Mouse (Mus musculus): Measurements from ENCODE around the gene Anln. TPM values are rescaled to one million over a fixed set of nuclear protein-coding genes. Genes with fewer than 3 reads are reported as not detected.
"Not testable (repeated sequence)": the region's sequence is repeated elsewhere in the genome, so short reads cannot be mapped to it uniquely, and the experiment has no call there.

The Anln gene
- polyA plus RNA-seq, 1 experiment from 2014 or later = 23.1 TPM

DNA sequence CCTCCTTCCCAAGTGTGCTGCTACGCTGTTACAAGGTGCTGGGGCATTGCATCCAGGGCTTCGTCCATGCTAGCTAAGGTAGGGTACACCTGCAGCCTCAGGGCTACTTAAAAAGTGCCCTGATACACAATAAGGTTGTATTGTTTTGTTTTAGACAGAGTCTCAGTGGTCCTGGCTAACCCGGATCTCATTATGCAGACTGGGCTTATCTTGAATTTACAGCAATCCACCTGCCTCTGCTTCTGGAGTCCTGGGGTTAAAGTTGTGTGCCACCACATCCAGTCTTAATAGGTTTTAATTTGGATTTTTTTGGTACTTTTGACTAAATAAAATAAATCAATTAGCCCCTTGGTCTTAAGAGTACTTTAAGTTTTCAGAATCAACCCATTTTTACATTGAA lies 30.9 kb upstream of the Anln start:
- WGBS = 76% methylated on average over 3 of the region's 3 CpGs
- Histone ChIP-seq H3K9me3 (replicated peaks) (no peaks in the 10 kb centered on the region), H3K4me1 (no peaks in the 10 kb centered on the region), H3K4me2 (no peak overlapping the region), H3K27me3 (no peaks in the 10 kb centered on the region), H3K27ac (no peak overlapping the region), H3K9ac (no peak overlapping the region), H3K4me3 (no peak overlapping the region), H3K36me3 (ENCODE audit: poor library complexity, severe bottlenecking) (no peaks in the 10 kb centered on the region)
- no peak for ATAC-seq

DNA sequence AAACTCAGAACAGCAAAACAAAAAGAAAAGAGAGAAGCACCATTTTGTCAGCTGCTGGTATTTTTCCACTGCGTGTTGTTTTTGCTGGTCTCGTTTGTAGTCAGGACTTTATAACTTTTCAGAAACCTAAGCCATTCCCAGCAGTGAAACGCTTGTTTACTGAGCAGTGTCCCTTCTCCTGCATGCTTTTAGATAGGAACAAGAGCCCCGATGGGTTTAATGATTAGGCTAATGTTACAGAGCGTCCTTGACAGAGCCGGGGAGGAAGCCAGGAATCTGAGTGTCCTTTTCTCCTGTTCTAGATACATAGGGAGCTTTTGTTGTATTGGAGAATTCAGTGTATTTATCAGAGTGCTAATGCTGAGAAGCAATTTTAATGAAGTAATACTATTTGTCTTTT lies 28.6 kb upstream of the Anln start:
- H3K27ac ChIP-seq = no peak overlapping the region
- no peaks in the 10 kb centered on the region for H3K9me3 ChIP-seq (replicated peaks)
- H3K9ac ChIP-seq = no peak overlapping the region
- no peak overlapping the region for H3K4me2 ChIP-seq
- WGBS = 50% methylated on average over 6 of the region's 6 CpGs
- no peak for ATAC-seq
- H3K4me1 ChIP-seq = no peaks in the 10 kb centered on the region; the same call in 1 of the 2 replicates
- H3K4me3 ChIP-seq = no peak overlapping the region
- no peaks in the 10 kb centered on the region for H3K36me3 ChIP-seq (ENCODE audit: poor library complexity, severe bottlenecking)
- H3K27me3 ChIP-seq = no peaks in the 10 kb centered on the region

GRCm38 (mm10) chr9:22416187-22416586 lies 27.2 kb upstream of the Anln start:
- Histone ChIP-seq H3K4me2 (no peak overlapping the region), H3K36me3 (ENCODE audit: poor library complexity, severe bottlenecking) (no peaks in the 10 kb centered on the region), H3K4me3 (no peak overlapping the region), H3K9me3 (replicated peaks) (no peaks in the 10 kb centered on the region), H3K9ac (no peak overlapping the region), H3K27ac (no peak overlapping the region), H3K4me1 (no peaks in the 10 kb centered on the region; the same call in 1 of the 2 replicates), H3K27me3 (no peaks in the 10 kb centered on the region)
- 77% methylated on average over 3 of the region's 3 CpGs for WGBS
- no peak for ATAC-seq

DNA sequence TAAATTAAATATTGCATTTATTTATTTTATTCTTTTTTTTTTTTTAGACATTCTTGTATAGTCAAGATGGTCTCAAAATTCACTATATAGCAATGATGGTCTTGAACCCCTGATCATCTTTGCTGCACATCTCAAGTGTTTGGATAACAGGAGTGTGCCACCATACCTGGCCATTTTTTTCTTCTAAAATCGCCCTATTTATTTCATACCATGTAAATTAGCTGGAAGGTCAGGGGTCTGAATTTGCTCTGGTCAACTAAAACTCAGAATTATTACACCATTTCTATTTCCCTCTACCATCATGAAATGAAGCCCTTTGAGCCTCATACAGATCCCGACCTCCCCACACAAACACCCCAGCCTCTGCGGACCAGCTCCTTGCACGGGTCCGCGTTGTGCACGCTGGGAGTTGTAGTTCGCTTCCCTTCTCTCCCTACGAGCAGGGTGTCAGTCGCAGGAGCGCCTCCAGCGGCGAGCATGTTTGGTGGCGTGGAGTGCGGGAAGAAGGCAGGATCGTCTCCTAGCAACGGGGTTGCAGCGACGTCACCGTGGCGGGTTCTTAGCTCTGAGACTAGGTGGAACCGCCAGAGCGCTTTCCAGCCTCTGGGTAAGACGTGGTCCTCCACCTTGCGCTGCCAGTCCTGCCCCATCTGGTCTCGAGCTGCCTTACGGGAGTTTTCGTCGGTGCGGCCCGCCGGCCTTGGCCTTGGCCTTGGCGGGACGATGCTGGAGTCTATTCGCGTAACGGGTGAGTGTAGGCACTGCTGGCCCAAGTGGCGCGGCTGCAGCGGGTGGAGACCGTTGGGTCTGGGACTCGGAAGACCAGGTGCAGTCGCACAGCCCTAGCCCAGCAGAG lies 22.2 kb upstream of the Anln start, which contains the start of gene 9530077C05Rik:
9530077C05Rik (plus strand) TSS at position 512 of the 856 bp plus-strand sequence.
- no peaks in the 10 kb centered on the region; the same call in 1 of the 2 replicates for H3K4me1 ChIP-seq
- ATAC-seq = peak; percentile 99
- peak within 1 kb of the TSS; percentile 71 for H3K4me2 ChIP-seq
- H3K36me3 ChIP-seq (ENCODE audit: poor library complexity, severe bottlenecking) = no peaks in the 10 kb centered on the region
- WGBS = under 1% methylated on average over 43 of the region's 43 CpGs
- H3K9ac ChIP-seq = peak within 1 kb of the TSS; percentile 70
- peak within 1 kb of the TSS; percentile 55 for H3K4me3 ChIP-seq
- H3K27me3 ChIP-seq = no peaks in the 10 kb centered on the region
- no peaks in the 10 kb centered on the region for H3K9me3 ChIP-seq (replicated peaks)
- H3K27ac ChIP-seq = peak within 1 kb of the TSS; percentile 32; the same call in 1 of the 2 replicates

- Histone ChIP-seq H3K27ac (no peak overlapping the region), H3K4me3 (no peak overlapping the region), H3K36me3 (ENCODE audit: poor library complexity, severe bottlenecking) (no peaks in the 10 kb centered on the region), H3K4me2 (no peak overlapping the region), H3K9me3 (replicated peaks) (no peaks in the 10 kb centered on the region), H3K4me1 (no peaks in the 10 kb centered on the region; the same call in 1 of the 2 replicates), H3K9ac (no peak overlapping the region), H3K27me3 (no peaks in the 10 kb centered on the region)
- no peak for ATAC-seq
- 77% methylated on average over 7 of the region's 7 CpGs for WGBS
These were observed 20.5 kb upstream of the Anln start for GRCm38 (mm10) chr9:22409501-22409900.

DNA sequence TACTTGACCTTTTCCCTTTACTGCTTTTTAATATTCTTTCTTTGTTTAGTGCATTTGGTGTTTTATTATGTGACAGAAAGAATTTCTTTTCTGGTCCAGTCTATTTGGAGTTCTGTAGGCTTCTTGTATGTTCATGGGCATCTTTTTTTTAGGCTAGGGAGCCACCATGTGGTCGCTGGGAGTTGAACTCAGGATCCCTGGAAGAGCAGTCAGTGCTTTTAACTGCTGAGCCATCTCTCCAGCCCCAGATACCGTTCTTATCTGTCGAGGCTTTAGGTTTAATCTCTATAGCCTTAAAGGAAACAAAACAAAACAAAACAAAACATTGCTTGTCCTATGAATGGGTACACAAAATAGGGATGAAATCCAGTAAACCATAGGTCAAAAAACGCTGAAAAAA lies 19.4 kb upstream of the Anln start:
- not testable (repeated sequence) for H3K27me3 ChIP-seq; H3K4me3 ChIP-seq; H3K9ac ChIP-seq; ATAC-seq; H3K9me3 ChIP-seq (replicated peaks); H3K36me3 ChIP-seq (ENCODE audit: poor library complexity, severe bottlenecking); H3K4me1 ChIP-seq; H3K27ac ChIP-seq; H3K4me2 ChIP-seq
- 31% methylated on average over 4 of the region's 4 CpGs for WGBS

DNA sequence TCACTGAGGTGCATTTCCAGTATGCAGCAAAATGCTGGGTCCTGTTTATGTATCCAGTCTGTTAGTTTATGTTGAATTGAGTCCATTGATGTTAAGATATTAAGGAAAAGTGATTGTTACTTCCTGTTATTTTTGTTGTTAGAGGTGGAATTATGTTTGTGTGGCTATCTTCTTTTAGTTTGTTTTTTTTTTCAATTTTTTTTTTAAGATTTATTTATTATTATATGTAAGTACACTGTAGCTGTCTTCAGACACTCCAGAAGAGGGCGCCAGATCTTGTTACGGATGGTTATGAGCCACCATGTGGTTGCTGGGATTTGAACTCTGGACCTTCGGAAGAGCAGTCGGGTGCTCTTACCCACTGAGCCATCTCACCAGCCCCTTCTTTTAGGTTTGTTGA lies 18.6 kb upstream of the Anln start:
- H3K4me1 ChIP-seq; ATAC-seq; H3K36me3 ChIP-seq (ENCODE audit: poor library complexity, severe bottlenecking); H3K4me3 ChIP-seq; H3K9ac ChIP-seq; H3K4me2 ChIP-seq; H3K27ac ChIP-seq; H3K9me3 ChIP-seq (replicated peaks); H3K27me3 ChIP-seq: not testable (repeated sequence)
- WGBS = 79% methylated on average over 4 of the region's 4 CpGs

GRCm38 (mm10) chr9:22405414-22405813 lies 16.4 kb upstream of the Anln start:
- 79% methylated on average over 3 of the region's 3 CpGs for WGBS

DNA sequence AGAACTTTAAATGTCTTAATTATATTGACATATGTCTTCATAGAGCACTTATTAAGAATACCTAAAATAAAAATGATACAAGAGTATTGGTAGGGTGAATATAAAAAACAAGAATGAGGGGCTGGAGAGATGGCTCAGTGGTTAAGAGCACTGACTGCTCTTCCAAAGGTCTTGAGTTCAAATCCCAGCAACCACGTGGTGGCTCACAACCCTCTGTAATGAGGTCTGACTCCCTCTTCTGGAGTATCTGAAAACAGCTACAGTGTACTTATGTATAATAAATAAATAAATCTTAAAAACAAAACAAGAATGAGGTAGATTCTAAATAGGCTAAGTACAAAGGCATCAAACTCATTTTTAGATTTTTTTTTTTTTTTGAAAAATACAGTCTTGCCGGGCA lies 14.5 kb upstream of the Anln start:
- not testable (repeated sequence) for H3K27ac ChIP-seq; H3K9ac ChIP-seq; H3K9me3 ChIP-seq (replicated peaks); H3K4me3 ChIP-seq; H3K4me1 ChIP-seq; H3K4me2 ChIP-seq; ATAC-seq; H3K27me3 ChIP-seq; H3K36me3 ChIP-seq (ENCODE audit: poor library complexity, severe bottlenecking)
- WGBS = 61% methylated on average over 2 of the region's 2 CpGs

More at GRCm38 (mm10) chr9:22405414-22405813, 16.4 kb upstream of the Anln start:
- no peak for ATAC-seq
- Histone ChIP-seq H3K36me3 (ENCODE audit: poor library complexity, severe bottlenecking) (no peaks in the 10 kb centered on the region), H3K27ac (no peak overlapping the region), H3K4me2 (no peak overlapping the region), H3K9ac (no peak overlapping the region), H3K27me3 (no peaks in the 10 kb centered on the region), H3K9me3 (replicated peaks) (no peaks in the 10 kb centered on the region), H3K4me1 (no peaks in the 10 kb centered on the region), H3K4me3 (no peak overlapping the region)

GRCm38 (mm10) chr9:22402976-22403375 lies 14.0 kb upstream of the Anln start:
- no peak overlapping the region for H3K4me2 ChIP-seq
- no peaks in the 10 kb centered on the region for H3K9me3 ChIP-seq (replicated peaks)
- H3K9ac ChIP-seq = no peak overlapping the region
- no peaks in the 10 kb centered on the region for H3K4me1 ChIP-seq
- H3K36me3 ChIP-seq (ENCODE audit: poor library complexity, severe bottlenecking) = no peaks in the 10 kb centered on the region
- ATAC-seq = no peak
- 79% methylated on average over 3 of the region's 3 CpGs for WGBS
- no peak overlapping the region for H3K27ac ChIP-seq
- no peak overlapping the region for H3K4me3 ChIP-seq
- H3K27me3 ChIP-seq = no peaks in the 10 kb centered on the region

- 85% methylated on average over 6 of the region's 6 CpGs for WGBS
- no peaks in the 10 kb centered on the region for H3K36me3 ChIP-seq (ENCODE audit: poor library complexity, severe bottlenecking)
These were observed 13.0 kb upstream of the Anln start for GRCm38 (mm10) chr9:22402001-22402400.

DNA sequence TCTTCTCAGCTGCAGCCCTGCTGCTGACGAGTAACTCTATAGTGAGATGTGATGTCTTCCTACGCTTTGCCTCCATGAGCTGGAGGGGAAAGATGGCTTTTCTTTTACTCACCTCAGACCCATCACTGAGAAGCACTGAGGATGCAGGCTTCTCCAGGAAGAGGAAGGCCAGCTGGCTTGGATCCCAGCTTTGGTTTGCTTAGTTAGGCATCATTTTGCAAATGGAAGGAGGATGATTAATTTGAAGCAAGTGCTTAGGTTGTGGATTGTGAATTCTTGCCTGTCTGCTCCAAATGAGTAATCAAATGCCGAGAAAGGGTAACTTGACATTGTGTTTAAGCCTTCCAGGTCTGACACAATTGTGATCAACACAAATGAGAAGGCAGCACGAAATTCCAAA lies 10.0 kb upstream of the Anln start:
- H3K9ac ChIP-seq = no peak overlapping the region
- H3K9me3 ChIP-seq (replicated peaks) = no peaks in the 10 kb centered on the region
- no peaks in the 10 kb centered on the region for H3K36me3 ChIP-seq (ENCODE audit: poor library complexity, severe bottlenecking)
- no peak overlapping the region for H3K4me3 ChIP-seq
- H3K27ac ChIP-seq = no peak overlapping the region
- H3K27me3 ChIP-seq = no peaks in the 10 kb centered on the region
- H3K4me1 ChIP-seq = no peaks in the 10 kb centered on the region
- H3K4me2 ChIP-seq = no peak overlapping the region
- 78% methylated on average over 4 of the region's 4 CpGs for WGBS
- no peak for ATAC-seq

More at GRCm38 (mm10) chr9:22402001-22402400, 13.0 kb upstream of the Anln start:
- Histone ChIP-seq H3K4me1 (no peaks in the 10 kb centered on the region), H3K4me2 (no peak overlapping the region), H3K9me3 (replicated peaks) (no peaks in the 10 kb centered on the region), H3K9ac (no peak overlapping the region), H3K4me3 (no peak overlapping the region), H3K27ac (no peak overlapping the region), H3K27me3 (no peaks in the 10 kb centered on the region)
- ATAC-seq = no peak
